Mouse (Mus musculus): ENCODE data around the gene Crisp4. TPM values are rescaled to one million over a fixed set of nuclear protein-coding genes. Genes with fewer than 3 reads are reported as not detected.

Gene Crisp4
- polyA plus RNA-seq, 1 experiment = not detected

DNA sequence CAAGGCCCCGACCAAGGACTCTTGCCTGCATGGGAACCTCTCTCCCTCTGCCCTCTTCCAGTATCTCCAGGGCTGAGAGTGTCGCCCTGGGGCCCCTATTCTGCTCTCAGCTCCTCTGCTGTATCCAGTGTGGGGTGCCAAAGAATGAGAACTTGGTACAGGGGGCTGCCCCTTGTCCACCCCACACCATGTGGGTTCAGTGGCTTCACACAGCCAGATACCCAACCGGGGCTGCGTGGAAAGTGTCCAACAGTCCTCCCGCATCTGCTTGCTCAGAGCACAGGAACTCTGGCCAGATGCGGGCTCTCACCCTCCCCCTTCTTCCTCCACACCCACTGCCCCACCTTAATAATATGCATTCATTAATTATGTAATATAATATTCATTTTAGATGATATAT lies 13.4 kb upstream of the Crisp4 start:
- H3K4me3 ChIP-seq (ENCODE audit: control insufficient read depth, insufficient read depth, low read length) = no peak overlapping the region
- 80% methylated on average over 6 of the region's 6 CpGs for WGBS
- no peak for TF ChIP-seq CTCF (IDR thresholded peaks at IDR 0.05; ENCODE audit: borderline replicate concordance, control insufficient read depth, extremely low read depth, insufficient read depth, low read length, poor library complexity)
- no peak for TF ChIP-seq POLR2A (IDR thresholded peaks at IDR 0.05; ENCODE audit: control insufficient read depth, extremely low read depth, insufficient read depth, low read length, poor library complexity)
- no peaks in the 10 kb centered on the region for H3K4me1 ChIP-seq (replicated peaks; ENCODE audit: control insufficient read depth, insufficient read depth, low read length)
- H3K27ac ChIP-seq (ENCODE audit: control insufficient read depth, insufficient read depth, low read length) = no peak overlapping the region
- DNase-seq = no peak
- H3K36me3 ChIP-seq (ENCODE audit: control insufficient read depth, insufficient read depth, low read length) = no peaks in the 10 kb centered on the region
- H3K27me3 ChIP-seq (ENCODE audit: control insufficient read depth, insufficient read depth, low read length) = no peaks in the 10 kb centered on the region

DNA sequence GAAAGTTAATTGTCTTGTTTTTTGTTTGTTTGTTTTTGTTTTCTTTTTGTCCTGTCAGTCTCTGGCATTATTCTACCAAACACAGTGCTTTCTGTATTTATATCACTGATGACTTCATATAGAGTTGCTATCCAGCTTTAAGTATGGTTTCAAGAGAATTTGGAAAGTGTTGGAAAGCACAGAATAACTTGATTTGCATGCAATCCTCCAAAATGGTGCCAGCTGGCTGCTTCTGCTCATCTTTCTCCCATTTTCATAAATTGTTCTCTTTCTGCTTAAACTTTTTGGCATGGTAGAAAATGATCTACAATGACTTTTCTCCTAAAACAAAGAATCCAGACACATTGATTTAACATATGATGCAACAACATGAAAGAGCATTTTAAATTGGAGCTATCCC lies 2.5 kb upstream of the Crisp4 start:
- TF ChIP-seq POLR2A (IDR thresholded peaks at IDR 0.05; ENCODE audit: control insufficient read depth, extremely low read depth, insufficient read depth, low read length, poor library complexity) (no peak), CTCF (IDR thresholded peaks at IDR 0.05; ENCODE audit: borderline replicate concordance, control insufficient read depth, extremely low read depth, insufficient read depth, low read length, poor library complexity) (no peak)
- no peaks in the 10 kb centered on the region for H3K4me1 ChIP-seq (replicated peaks; ENCODE audit: control insufficient read depth, insufficient read depth, low read length)
- H3K27me3 ChIP-seq (ENCODE audit: control insufficient read depth, insufficient read depth, low read length) = no peaks in the 10 kb centered on the region
- H3K36me3 ChIP-seq (ENCODE audit: control insufficient read depth, insufficient read depth, low read length) = no peaks in the 10 kb centered on the region
- H3K27ac ChIP-seq (ENCODE audit: control insufficient read depth, insufficient read depth, low read length) = no peak overlapping the region
- no peak overlapping the region for H3K4me3 ChIP-seq (ENCODE audit: control insufficient read depth, insufficient read depth, low read length)
- no peak for DNase-seq

DNA sequence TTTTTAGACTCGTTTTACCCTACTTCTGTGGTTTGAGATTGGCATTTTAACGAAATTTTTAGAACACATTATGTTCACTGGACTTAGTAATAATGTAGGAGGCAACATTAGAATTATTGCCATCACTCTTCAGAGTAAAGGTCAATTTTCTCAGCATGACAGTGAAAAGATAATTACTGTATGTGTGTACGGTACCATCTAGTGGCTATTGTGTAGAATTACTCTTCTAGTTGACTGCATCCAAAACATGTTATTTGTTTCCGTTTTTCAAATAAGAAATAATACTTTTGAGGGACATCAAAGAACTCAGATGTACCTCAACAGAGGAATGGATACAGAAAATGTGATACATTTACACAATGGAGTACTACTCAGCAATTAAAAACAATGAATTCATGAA lies 14.0 kb downstream of the Crisp4 start:
- 54% methylated on average over 4 of the region's 4 CpGs for WGBS
- Histone ChIP-seq H3K4me1 (replicated peaks; ENCODE audit: control insufficient read depth, insufficient read depth, low read length) (no peaks in the 10 kb centered on the region), H3K27me3 (ENCODE audit: control insufficient read depth, insufficient read depth, low read length) (no peaks in the 10 kb centered on the region), H3K27ac (ENCODE audit: control insufficient read depth, insufficient read depth, low read length) (no peak overlapping the region), H3K4me3 (ENCODE audit: control insufficient read depth, insufficient read depth, low read length) (no peak overlapping the region), H3K36me3 (ENCODE audit: control insufficient read depth, insufficient read depth, low read length) (no peaks in the 10 kb centered on the region)
- DNase-seq = no peak
- TF ChIP-seq POLR2A (IDR thresholded peaks at IDR 0.05; ENCODE audit: control insufficient read depth, extremely low read depth, insufficient read depth, low read length, poor library complexity) = no peak
- TF ChIP-seq CTCF (IDR thresholded peaks at IDR 0.05; ENCODE audit: borderline replicate concordance, control insufficient read depth, extremely low read depth, insufficient read depth, low read length, poor library complexity) = no peak

DNA sequence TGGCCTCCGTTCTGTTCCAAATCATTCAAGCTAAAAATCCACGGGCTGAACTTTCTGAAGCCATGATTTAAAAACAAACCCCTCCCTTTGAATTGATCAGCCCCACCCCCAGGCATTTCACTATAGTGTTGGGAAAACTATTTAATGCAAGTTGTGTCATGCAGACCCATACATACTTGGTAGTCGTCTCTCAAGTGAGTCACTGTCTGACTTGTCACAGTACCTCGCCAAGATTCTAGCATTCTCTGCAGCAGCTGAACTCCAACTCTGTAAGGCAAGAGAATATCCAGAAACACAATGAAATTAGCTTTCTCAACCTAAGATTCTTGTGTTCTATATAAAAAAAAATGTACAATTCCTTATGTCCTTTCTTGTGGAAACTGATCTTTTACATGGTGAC lies 15.7 kb downstream of the Crisp4 start:
- WGBS = 79% methylated on average over 4 of the region's 4 CpGs
- TF ChIP-seq POLR2A (IDR thresholded peaks at IDR 0.05; ENCODE audit: control insufficient read depth, extremely low read depth, insufficient read depth, low read length, poor library complexity) (no peak), CTCF (IDR thresholded peaks at IDR 0.05; ENCODE audit: borderline replicate concordance, control insufficient read depth, extremely low read depth, insufficient read depth, low read length, poor library complexity) (no peak)
- Histone ChIP-seq H3K36me3 (ENCODE audit: control insufficient read depth, insufficient read depth, low read length) (no peaks in the 10 kb centered on the region), H3K4me1 (replicated peaks; ENCODE audit: control insufficient read depth, insufficient read depth, low read length) (no peaks in the 10 kb centered on the region), H3K27me3 (ENCODE audit: control insufficient read depth, insufficient read depth, low read length) (no peaks in the 10 kb centered on the region), H3K27ac (ENCODE audit: control insufficient read depth, insufficient read depth, low read length) (no peak overlapping the region), H3K4me3 (ENCODE audit: control insufficient read depth, insufficient read depth, low read length) (no peak overlapping the region)
- no peak for DNase-seq

DNA sequence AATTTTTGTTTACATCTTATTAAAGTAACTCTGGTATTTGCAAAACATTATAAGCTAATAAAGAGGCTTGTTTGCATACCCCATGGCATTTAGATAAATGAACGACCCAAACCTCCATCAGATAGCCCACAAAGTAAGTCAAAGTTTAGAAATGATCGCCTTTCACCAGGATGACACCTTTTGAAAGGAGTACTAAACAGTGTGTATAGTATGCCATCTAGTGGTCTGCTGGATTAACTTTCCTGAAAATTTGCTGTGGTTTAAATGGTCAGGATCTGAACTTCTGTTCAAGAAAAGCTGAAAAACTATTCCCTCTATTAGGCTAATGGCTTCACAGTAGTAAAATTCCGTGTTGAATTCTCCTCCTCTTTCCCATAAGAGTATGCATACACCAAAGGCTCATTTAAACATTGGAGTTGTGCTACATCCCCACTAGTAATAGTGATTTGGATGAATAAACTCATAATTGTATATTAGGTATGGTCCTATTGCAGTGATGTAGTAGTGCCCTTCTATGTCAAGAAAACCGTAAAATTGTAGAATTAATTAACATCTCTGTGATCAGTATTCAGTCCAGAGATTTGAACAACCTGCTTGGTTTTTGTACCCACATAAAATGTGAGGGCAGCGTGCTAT lies 38.9 kb downstream of the Crisp4 start:
- no peaks in the 10 kb centered on the region for H3K27me3 ChIP-seq (ENCODE audit: control insufficient read depth, insufficient read depth, low read length)
- H3K36me3 ChIP-seq (ENCODE audit: control insufficient read depth, insufficient read depth, low read length) = no peaks in the 10 kb centered on the region
- DNase-seq = no peak
- WGBS = 37% methylated on average over 5 of the region's 5 CpGs
- no peak overlapping the region for H3K27ac ChIP-seq (ENCODE audit: control insufficient read depth, insufficient read depth, low read length)
- no peaks in the 10 kb centered on the region for H3K4me1 ChIP-seq (replicated peaks; ENCODE audit: control insufficient read depth, insufficient read depth, low read length)
- H3K4me3 ChIP-seq (ENCODE audit: control insufficient read depth, insufficient read depth, low read length) = no peak overlapping the region
- no peak for TF ChIP-seq CTCF (IDR thresholded peaks at IDR 0.05; ENCODE audit: borderline replicate concordance, control insufficient read depth, extremely low read depth, insufficient read depth, low read length, poor library complexity)
- TF ChIP-seq POLR2A (IDR thresholded peaks at IDR 0.05; ENCODE audit: control insufficient read depth, extremely low read depth, insufficient read depth, low read length, poor library complexity) = no peak

DNA sequence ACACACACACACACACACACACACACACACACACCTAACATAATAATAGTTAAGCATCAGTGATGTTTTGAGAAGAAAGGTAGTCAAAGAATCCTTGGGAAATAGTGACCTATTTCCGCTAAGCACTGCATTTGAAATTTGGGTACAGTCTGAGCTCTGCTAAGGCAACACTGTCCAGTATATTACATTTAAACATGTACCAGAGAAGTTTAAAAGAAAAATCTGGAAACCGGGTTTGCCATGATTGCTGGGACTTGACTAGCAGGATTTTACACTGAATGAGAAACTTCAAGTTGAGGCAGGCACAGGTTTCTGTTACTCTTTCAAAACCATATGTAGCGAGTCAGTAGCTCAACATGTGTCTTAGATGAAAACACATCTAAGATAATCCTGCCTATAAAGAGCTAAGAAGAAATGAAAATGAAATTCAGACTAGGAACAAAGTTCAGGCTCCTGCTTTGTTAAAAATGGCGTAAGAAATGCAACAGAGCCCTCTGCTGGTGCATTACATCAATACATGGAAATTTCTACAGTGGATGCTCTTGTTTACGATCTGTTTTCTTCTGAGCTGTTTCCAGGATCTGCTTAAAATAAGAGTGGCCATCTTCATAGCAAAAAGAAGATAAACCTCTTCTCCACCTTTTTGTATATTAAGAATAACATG lies 39.7 kb downstream of the Crisp4 start:
- WGBS = 52% methylated on average over 5 of the region's 5 CpGs
- Histone ChIP-seq H3K27me3 (ENCODE audit: control insufficient read depth, insufficient read depth, low read length) (no peaks in the 10 kb centered on the region), H3K4me3 (ENCODE audit: control insufficient read depth, insufficient read depth, low read length) (no peak overlapping the region), H3K4me1 (replicated peaks; ENCODE audit: control insufficient read depth, insufficient read depth, low read length) (no peaks in the 10 kb centered on the region), H3K27ac (ENCODE audit: control insufficient read depth, insufficient read depth, low read length) (no peak overlapping the region), H3K36me3 (ENCODE audit: control insufficient read depth, insufficient read depth, low read length) (no peaks in the 10 kb centered on the region)
- no peak for DNase-seq
- TF ChIP-seq POLR2A (IDR thresholded peaks at IDR 0.05; ENCODE audit: control insufficient read depth, extremely low read depth, insufficient read depth, low read length, poor library complexity) = no peak
- no peak for TF ChIP-seq CTCF (IDR thresholded peaks at IDR 0.05; ENCODE audit: borderline replicate concordance, control insufficient read depth, extremely low read depth, insufficient read depth, low read length, poor library complexity)
